Mouse (Mus musculus): ENCODE results near the gene Slain2.
"Not testable (repeated sequence)": the region's sequence is repeated elsewhere in the genome, so short reads cannot be mapped to it uniquely, and the experiment has no call there.

The Slain2 gene

DNA sequence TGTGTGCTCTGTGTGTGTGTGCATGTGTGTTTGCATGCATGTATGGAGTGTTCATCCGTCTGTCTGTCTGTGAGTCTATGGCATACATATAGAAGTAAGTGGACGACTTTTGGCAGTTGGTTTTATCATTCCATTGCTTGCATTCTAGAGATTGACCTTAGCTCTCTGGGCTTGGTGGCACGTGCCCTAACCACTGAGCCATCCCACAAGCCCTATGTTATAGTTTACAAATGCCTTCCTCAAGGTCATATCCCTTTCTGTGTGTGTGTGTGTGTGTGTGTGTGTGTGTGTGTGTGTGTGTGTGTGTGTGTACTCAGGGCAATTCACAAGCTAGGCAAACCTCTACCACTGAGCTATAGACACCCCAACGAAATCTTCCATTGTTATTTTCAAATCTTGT lies 12.2 kb upstream of the Slain2 start:
- no peak for DNase-seq

DNA sequence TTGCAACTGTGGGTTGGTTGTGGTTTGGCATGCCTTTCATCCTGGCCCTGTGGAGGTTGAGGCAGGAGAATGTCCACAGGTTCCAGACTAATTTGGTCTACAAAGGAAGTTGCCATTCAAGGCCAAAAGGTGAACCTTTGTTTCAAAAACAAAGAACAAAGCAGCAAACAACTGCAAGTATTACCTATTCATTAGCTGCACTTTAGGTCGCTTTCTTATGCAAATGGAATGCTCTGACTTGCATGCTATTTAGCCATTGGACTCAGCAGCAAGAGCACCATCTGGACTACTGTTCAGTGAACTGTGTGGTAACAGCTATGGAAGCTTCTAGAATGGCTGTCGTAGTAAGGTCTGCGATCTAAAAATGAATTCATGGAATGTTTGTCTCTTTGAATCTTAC lies 11.8 kb upstream of the Slain2 start:
- DNase-seq = no peak

DNA sequence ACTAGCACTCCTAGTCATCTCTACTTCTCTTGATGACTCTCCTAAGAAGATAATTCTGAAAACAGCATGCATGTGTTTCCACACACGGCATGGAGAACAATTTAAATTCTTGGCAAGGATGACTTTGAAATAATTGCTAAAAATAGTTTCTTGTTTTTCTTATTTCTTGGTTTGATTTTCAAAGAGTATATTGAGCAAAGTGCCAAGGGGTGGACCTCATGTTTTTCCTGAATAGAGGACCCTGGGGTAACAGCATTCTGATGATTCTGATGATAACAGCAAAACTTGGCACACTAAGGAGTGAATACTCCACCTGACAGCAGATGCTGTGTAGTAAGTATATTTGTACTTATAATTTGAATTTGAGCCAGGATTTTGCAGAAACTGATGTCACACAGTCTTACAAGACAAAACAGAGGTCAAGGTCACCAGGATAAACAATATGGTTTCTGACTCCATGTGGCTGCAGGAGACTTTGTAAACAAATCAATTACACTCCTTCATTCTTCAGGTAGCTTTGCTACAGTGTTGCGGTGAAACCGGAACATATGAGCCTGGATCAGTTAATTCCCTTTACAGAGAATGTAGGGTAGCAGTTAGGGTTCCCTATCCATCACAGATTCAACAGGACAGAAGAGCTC lies 11.1 kb upstream of the Slain2 start:
- no peak for DNase-seq

DNA sequence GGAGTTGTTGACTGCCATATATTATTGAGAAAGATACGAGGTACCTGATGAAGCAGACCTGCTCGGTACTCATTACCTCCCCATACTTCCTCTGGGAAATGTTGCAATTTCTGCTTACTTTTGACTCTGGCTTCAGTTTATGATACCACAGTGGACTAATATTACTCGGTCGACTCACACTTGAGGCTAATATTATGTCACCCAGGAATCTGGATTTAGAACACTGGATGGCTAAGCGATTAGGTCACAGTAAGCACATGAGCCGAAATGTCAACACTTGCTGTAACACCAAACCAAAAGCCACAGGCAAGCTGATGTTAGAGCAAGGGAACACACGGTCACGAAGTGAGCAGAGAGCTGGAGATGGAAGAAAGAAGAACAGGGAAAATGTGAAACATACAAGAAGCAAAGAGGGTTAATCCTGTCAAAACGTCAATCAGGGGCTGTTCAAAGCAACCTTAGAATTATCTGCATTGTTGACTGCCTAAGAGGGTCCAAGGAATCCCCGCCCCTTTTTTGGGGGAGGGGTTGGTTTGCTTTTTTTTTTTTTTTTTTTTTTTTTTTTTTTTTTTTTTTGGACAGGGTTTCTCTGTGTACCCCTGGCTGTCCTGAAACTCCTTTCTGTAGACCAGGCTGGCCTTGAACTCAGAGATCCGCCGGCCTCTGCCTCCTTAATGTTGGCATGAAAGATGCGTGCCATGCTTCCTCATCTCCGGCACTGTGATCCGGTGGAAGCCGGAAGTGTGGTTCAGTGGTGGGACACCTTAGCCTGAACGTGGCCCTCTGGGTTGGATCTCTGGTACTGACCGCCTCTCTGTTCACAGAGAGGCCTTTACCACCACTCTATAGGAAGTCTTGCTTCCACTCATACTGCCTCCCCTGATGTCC lies 9.0 kb upstream of the Slain2 start:
- no peak for DNase-seq

DNA sequence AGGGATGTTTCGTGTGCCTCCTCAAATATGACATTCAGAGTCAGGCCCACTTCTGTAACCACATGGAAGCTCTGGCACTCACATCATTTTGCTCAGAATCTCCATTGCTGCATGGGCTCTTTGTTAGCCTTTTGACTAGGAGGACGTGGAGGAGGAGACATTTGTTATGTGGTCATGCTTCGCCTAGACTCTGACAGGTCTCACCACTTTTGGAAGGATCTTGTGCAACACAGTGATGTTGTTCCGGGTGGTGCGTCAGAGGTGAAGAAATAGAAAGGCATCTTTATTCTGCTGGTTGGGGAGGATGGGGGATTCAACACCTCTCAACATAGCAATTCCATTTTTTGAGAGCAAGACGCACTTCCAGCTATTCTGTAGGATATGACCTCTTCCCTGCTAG lies 6.7 kb upstream of the Slain2 start:
- no peak for DNase-seq

DNA sequence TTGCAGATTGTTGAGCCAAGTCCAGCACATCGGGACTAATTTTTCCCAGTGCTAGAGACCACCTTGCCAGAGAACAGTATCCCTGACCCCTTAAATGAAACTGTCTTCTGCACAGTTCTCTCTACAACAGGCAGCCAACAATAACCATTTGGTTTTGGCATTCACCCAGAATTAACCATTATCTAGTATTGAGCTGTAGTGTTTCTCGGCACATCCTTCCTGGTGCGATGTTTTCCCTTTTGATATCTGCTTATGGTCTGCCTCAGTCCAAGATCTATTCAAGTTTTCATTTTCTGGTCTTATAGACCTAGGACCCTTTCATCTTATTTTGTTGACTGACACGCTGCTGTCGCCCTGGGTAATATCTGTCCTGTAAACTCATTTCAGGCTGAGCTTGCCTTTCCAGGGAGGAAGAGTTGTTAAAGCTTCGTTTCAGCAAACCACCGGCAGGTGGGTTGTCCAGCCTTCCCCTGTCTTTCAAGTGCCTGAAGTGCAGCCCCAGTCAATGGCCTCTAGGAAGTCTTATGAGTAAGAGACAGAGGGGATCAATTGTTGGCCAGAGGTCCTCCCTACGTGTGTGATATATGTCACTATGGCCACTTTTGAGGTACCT lies 5.7 kb upstream of the Slain2 start:
- no peak for DNase-seq

DNA sequence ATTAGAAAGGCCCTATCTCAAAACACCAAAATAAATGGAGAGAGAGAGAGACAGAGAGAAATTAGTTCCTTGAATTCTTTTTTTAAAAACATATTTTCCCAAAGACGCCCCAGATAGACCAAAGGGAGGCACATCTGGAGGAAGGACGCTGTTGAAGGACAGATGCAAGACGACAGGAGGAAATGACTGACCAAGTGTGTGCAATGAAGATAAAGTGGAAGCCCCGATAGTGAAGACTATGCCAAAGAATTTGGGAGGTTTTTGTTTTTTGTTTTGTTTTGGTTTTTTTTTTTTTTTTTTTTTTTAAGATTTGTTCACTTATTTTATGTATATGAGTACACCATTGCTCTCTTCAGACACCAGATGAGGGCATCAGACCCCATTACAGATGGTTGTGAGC lies 4.7 kb upstream of the Slain2 start:
- DNase-seq = no peak

DNA sequence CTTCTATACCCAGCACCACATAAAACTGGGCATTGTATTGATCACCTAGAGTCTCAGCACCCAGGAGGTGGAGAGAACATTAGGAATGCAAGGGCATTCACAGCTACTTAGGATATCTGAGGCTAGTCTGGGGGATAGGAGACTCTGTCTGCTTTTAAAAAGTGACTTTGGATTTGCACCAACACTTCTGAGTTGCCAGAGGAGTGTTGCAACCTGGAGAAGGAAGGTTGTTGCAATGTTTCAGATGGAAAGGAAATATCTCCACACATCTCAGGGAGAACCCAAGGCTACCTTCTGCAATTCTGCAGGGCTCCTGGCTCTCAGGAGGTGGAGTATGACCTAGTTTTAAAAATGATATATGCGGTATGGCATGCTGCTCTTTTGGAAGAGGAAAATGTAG lies 3.7 kb upstream of the Slain2 start:
- no peak for DNase-seq

DNA sequence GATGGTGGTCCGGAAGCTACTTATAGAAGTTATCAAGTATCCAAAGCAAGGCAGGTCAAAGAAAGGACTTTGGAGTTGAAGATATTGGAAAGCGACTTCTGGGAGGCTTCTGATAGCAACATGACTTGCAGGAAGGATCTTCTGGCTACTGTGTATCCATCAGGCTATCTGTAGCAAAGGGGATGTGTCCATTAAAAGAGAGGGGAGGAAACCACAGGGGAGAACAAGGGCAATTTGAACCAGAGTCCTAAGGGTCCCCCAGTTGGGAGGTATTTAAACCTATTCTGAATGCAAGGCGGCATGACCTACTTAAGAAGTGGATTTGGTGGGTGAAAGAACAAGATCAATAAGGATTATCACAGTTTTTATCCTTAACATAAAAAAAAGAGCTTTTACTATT lies 2.8 kb upstream of the Slain2 start:
- DNase-seq = no peak

DNA sequence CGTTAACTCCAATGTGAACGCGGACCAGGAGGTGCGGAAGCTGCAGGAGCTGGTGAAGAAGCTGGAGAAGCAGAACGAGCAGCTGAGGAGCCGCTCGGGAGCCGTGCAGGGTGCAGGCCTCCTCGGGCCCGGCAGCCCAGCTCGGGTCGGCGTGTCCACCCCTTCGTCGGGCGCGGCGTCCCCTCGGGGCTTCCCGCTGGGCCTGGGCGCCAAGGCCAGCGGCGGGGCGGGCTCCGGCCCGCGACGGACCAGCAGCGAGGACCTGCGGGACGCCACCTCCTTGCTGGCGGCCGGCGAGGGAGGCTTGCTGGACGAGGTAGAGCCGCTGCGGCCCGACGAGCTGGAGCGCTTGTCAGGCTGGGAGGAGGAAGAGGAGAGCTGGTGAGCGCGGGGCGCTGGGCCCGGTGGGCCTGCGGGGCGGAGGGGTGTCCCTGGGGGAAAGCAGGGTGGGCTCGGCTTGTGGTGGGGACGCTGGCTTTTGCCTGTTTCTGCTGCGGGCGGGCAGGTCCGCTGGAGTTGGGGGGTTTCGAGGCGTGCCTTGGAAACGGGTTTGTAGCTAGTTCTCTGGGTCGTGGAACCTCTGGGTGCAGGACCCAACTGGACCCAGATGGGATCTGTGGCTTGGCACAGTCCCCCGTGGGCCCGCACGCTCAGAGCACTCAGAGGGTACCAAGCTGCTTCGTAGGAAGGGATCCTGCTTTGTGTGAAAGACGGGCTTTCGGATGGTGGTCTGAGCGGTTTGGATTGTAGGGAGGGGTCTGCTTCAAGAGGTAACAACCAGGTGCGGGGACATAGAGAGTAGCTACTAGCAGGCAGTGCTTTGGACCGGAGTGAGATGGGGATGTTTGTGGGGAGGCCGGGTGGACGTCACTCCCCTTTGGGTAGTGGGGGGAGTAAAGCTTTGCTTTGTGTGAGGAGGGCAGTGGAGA lies 793 bp downstream of the Slain2 start:
- DNase-seq = peak; percentile 48

DNA sequence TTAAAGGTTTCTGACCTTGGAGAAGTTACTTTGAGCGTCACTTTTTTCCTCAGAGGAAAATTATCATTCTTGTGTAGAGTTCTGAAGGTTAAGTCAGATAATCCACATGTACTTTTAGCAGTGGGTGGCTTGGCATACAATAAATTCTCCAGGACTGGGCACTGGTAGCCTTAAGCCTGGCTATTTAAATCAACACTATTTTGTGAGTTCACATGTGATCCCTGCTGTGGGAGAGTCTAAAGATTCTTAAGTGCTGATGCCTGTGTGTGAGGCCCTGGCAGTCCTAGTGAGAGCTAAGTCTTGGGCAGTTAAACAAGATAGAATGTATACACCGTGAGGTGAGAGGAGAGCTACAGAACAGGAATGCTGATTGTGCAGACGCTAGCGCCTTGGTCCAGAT lies 1.9 kb downstream of the Slain2 start:
- no peak for DNase-seq

DNA sequence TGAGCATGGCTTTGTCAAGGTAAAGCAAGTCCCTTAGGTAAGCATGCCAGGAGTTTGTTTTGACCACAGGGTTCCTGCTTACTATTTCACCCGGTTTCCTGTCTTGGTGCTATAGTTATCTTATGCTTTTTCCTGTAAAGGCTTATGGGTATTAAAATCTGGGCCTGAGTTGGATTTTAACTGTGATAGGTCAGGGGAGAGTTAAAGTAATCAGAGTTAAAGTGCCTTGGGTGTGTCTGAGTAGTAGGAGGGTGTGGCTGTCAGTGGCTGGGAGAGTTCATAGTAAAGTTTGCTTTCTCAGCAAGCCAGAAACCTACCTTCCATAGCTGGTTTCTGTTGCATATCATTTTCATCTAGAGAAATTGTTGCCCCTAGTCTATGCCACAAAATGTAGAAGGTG lies 2.7 kb downstream of the Slain2 start:
- DNase-seq = no peak

DNA sequence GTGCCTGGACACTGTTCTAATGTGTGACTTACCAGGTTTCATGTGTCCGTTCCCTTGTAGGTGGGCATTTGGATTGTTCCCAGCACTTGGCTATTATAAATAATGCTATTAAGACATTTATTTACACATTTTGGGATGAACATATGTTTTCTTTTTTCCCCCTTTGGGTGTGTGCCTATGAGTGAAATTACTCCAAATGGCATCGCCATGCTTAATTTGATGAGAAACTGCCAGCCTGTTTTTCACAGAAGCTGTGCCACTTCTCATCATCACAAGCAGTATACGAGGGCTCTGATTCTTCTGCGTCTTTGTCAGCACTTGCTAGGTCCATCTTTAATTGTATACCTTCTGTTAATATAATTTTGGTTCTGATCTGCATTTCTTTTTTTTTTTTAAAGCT lies 6.3 kb downstream of the Slain2 start:
- DNase-seq = no peak

DNA sequence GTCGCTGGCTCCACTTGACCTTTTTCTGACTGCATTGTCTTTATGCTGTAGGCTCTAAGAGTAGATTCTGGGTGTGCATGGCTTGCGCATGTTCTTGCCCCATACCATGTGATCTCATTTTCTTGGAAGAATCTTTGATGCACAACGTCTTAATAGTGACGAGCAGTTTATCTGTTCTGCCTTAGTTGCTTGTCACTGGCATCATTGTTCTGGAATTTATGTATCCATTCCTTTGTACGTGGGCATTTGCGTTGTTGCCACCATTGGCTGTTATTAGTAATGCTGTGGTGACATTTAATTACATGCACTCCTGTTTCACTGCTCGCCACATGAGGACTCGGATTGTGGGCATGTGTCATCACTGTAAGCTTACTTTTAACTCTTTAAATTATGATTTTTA lies 7.1 kb downstream of the Slain2 start:
- no peak for DNase-seq

DNA sequence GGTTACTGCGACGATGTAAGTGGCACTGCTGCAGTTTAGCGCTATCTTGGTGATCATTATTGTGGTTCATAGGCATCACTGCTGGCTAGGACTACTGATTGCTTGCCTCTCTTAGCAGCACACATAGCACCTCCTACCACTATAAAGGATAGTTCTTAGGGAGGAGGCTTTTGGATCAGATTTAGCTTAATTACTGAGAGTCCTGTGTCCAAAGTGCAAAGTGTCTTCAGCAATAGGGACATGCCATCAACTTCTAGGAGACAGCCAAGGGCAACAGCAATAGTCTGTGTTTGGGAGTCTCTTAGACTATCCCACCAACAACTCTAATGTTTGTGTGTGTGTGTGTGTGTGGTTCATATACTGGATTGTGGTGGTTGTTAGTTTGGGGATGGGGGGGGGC lies 8.7 kb downstream of the Slain2 start:
- no peak for DNase-seq

DNA sequence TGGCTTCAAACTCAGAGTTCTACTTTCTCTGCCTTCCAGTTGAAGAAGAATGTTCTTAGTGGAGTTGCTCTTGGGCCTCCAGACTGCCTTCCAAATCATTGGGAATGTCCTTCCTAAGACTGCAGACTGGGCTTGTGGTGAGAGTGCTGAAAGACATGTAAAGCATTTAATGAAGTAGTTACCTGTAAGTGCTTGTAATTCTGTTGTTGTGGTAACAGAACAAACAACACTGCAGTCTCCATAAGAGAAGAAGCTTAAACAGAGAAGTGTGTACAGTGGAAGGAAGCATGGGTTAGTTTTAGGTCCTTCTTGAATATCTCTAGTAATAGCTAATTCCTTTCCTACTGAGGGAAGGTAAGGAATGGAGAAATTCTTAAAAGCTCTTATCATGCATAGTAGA lies 13.0 kb downstream of the Slain2 start:
- DNase-seq = no peak

DNA sequence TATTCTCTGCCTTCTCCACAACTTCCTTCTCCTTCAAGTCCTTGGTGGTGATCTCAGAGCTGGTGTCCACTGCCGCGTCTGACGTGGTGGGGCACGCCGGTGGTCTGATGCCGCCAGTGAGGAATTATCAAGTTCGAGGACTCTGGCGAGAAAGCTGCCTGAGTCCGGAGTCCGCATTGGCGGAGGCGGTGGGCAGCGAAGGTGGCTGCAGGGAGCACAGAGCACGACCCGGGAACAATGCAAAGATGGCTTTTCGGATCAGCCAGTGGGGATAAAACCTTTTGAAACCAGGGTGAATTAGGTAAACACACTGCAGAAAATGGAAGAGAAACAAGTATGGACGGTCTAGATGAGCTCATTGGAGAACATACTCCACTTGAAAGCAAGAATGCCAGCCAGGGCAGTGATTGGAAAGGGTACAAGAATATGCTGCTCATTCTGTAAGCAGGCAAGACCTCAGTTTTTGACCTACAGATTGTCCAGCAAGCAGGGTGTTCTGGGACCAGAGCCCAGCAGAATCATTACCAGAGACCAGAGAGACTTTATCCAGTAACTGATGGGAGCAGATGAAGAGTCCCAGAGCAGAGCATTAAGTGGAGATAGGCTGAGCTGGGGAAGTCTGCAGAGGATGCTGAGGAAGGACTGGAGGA lies 19.0 kb downstream of the Slain2 start:
- DNase-seq = no peak

DNA sequence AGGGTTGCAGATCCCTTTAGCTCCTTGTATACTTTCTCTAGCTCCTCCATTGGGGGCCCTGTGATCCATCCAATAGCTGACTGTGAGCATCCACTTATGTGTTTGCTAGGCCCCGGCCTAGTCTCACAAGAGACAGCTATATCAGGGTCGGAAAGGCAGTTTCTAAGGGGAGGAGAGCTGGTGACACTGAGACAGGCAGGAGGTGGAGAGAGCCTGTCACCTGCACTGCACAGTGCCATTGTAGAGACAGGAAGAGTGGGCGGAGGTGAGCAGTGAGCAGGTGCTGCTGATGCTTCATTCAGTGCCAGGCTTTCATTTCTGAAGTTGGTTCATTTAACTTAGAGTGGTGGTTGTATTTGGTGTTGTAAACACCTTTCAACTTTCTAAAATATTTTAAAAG lies 24.3 kb downstream of the Slain2 start:
- DNase-seq = not testable (repeated sequence)

DNA sequence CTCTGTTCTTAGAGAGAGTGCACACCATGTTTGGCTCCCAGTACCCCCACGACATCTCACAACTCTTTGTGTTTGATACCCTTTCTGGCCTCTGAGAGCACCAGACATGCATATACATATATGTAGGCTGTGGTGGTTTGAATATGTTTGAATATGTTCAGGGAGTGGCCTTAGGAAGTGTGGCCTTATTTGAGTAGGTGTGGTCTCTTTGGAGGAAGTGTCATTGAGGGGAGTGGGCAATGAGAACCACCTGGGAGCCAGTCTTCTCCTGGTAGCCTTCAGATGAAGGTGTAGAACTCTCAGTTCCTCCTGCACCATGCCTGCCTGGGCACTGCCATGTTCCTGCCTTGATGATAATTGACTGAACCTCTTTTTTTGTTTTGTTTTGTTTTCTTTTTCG lies 25.2 kb downstream of the Slain2 start:
- no peak for DNase-seq

DNA sequence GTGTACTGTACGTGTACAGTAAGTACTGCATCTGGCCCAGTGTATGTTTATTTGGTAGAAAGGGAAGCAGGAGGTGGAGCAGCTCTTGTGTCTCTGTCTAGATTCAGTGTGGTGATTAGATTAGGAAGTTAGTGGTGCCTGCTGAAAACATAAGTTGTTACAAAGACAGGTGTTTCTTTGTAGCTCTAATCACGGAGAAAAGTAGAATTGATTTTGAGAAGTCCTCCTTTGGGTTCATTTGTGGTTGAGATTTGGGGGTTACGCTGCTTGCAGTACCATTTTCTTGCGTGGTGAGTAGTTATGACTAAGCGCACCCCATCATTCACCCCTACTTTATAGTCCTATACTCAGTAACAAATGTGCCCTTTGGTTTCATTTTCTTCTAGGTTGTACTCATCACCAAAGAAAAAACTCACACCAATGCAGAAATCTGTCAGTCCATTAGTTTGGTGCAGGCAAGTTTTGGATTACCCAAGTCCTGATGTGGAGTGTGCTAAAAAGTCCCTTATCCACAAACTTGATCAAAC lies 26.9 kb downstream of the Slain2 start:
- no peak for DNase-seq

DNA sequence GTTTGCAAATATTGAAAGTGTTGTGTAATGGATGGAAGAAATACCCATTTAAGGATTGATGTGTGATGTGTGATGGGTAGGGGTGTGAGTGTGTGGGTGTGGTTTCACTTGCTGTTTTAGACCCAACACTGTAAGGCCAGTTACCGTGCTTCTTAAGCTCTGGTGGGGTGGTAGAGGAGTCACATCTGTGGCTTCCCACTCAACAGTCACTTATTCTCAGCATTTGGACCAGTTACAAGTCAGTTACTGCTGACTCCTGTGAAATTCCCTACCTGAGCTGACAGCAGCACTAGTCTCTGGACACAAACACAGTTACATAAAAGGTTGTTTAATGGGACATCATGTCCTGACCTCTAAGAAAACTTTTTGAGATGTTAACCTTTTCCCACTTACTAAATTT lies 34.0 kb downstream of the Slain2 start:
- DNase-seq = no peak

DNA sequence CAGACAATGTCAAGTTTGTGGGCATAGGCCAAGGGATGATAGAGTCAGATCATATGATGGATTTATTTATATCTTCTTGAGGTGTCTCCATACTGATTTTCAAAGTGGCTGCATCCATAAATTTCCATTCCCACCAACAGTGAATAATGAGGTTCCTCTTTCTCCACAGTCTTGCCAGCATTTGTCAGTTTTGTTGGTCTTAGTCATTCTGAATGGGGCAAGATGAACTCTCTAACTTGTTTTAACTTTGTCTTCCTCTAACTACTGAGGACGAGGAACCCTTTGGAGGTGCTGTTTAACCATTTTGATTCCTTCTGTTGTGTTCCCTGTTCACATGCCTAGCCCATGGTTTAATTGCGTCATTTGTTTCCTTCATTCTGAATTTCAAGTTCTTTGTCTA lies 36.1 kb downstream of the Slain2 start:
- no peak for DNase-seq
